Mouse (Mus musculus) G1E-ER4 (cell line): Measurements from ENCODE around the gene Kras. TPM values are rescaled to one million over a fixed set of nuclear protein-coding genes. Genes with fewer than 3 reads are reported as not detected.

ENCODE experiments used
- GATA1 ChIP-seq: IDR thresholded peaks from one replicate; pipeline ENCODE4 v1.8.0; 2012; ENCODE audit warnings: low read length, inconsistent platforms
- polyA plus RNA-seq: library from polyadenylated mRNA; stranded (reverse); fragments of >175 nt; gene quantifications from 2 replicates; pipeline ENCODE4 v1.2.3, GENCODE M21; 2012

Gene Kras
- polyA plus RNA-seq, 1 experiment: 41.4 TPM

DNA sequence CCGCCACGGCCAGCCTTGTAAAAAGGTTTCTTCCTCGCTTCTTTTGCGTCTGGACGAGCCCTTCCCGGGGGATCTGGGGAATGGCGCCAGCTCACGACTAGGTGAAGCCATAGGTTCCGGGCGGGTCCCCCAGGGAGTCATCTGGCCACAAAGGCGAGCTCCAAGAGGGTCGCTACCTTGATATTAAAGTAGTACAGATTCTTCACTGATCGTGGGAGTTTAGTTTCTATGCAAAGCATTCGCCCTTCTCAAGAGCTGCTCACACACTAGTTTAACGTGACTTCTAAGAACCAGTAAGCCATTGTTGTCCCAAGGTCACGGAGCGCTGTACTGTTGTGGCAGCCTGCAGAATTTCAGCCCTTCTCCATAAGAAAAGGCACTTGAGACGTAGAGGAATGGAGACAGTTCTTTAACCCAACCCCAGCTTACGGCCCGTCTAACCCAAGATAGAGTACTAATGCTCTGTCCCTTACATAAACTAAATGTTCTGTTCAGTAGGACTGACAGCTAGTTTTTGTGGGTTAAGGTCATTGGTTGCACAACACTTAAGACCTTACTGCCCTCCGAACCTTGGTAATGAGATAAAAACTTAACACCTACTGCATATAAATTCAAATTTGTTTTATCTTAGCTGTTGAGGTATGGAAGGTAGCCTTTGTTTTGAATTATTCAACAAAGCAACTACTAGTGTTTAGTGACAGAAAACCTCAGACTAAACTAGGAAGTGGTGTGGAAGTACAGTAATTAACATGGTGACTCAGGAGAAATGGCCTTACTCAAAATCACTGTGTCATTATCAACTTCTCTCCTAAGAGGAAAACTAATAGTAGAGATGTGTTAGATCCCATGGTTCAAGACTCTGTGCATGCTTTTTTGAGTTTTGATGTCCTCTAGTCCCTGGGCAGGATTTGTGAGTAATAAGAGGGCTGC is 38.4 kb downstream of the Kras start:
- TF ChIP-seq GATA1: no peak

DNA sequence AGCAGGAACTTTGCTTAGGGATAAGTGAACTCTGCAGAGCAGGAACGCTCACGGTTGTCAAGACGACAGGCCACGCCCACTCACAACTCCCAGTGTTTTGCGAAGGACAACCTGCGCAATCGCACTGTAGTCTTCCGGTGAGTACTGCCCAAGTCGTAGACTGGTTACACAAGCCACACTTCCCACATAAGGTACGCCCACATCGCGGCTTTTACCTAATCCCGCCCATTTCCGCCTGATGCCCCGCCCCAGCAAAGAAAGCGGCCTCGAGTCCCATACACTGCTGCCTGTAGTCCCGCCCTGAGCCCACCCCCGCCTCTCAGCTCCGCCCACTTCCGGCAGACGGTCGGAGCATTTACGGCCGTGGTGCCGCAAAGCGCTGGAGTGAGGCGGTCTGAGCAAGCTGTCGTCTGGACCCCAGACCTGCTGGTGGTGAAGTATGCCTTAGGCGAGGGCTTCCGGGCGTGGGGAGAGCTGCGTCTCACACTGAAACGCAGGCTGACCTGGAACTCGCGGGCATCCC is 39.2 kb downstream of the Kras start, which contains the start of the genes Casc1 and Etfrf1:
Casc1 (minus strand) TSS at position 190 of the 523 bp plus-strand sequence.
Etfrf1 (plus strand) TSS at position 319 of the 523 bp plus-strand sequence.
- no peak for TF ChIP-seq GATA1

DNA sequence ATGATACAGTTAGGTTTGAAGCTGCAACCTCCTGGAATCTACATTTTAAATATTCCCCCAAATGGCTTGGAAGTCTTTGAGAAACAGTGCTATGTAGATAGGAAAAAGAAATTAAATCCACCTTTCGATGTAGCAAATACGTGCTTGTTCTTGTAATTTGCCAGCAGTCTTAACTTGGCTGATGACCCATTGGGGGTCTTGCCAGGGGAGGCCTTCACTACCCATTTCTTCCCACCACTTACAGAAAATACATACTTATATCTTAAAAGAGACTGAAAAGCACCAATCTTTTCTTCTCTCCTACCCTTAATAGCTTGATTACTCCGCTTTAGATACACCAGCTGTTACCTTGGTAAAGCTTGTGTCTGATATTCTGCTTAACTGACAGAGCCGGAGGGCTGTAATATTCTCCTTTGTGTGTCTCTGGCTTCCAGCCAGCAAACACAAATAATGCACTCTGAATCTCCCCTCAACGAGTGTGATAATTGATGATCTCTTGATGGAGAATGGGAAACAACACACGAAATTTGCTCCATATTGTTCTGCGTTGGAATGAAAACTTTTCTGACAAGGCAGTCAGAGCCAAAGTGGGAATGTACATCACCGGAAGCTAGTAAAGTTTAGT is 39.9 kb downstream of the Kras start:
- no peak for TF ChIP-seq GATA1

DNA sequence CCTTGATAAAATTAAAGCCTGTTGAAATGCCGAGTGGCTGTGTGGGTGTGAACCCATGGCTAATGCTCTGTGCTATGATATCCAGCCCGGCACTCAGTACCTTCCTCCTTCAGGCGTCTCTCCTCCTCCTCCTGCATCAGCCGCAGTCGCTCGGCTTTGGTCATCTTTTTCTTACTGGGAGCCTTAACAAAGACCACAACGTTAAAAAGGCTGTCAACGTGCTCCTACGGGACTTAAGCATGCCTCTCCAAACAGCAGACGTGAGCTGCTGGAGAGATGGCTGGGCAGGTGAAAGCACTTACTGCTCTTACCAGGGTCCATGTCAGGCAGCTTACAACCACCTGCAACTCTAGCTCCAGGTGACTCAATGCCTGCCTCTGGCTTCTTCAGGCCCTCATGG is 44.9 kb downstream of the Kras start:
- no peak for TF ChIP-seq GATA1

DNA sequence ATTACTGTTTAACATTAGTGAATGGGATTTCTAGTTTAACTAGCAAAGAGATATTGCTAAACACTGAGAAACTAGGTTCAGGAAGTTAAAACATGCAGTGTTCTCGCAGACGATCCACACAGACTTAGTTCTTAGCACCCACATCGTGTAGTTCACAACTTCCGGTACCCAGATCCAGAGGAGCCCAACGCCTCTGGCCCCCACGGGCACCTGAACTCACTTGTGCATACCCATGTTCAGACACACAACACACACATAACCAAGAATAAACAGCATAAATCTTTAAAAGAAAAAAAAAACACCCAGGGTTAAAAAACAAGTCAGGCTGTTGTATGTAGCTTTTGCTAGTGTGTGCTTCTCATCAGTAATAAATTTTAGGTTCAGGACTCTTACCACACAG is 45.6 kb downstream of the Kras start:
- no peak for TF ChIP-seq GATA1

DNA sequence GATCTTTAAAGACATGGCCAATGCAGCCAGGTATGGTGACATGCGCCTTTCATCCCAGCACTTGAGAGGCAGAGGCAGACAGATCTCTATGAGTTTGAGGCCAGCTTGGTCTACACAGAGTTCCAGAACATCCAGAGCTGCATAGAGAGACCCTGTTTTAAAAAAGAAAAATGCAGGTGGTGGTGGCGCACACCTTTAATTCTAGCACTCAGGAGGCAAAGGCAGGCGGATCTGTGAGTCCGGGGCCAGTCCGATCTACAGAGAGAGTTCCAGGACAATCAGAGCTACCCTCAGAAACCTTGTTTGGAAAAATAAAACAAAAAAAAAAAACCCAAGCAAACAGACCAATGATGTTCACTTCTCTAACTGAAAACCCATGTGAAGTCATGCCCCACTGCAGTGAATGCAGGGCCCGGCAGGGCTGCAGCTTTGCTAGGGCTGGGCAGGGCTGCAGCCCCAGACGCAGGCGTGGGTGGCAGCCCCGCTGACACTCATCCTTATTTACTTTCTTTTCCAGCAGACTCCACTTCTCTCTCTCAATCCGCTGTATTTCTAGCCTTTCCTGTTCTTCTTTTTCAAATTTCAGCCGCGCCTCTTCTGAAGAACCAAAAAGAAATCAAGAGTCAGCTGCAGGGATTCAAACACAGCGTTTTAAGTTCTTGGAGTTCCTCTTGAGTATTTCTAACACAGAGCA is 47.5 kb downstream of the Kras start:
- TF ChIP-seq GATA1: no peak

DNA sequence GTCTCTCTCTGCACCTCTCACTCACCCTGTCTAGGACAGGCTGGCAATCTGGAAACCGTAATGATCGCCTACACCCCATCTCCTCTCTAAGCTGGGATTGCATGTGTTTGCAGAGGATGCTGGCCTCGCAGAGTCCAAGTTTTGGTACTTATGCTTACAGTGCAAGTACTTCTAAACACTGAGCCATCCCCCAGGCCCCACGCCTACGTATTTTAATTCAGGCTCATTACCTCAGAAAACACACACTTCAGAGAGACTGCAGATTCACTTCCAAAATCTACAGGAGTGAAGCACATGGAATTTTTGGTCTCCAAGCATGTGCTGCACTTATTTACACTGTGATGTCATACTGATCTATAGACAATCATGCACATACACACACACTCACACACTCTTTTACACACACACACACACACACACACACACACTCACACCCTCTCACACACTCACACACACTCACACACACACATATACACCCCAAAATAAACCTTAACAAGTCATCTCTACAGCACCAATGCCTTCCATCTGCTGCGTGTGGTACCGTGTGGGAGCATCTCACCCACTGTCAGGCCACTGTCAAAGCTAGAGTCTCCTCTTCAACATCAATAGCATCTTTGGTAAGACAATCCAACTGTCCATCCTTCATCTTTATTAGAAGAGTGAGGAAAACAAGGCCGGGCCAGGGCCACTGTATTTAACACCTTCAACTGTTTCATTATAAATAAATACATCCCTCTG is 51.9 kb downstream of the Kras start:
- TF ChIP-seq GATA1: no peak

DNA sequence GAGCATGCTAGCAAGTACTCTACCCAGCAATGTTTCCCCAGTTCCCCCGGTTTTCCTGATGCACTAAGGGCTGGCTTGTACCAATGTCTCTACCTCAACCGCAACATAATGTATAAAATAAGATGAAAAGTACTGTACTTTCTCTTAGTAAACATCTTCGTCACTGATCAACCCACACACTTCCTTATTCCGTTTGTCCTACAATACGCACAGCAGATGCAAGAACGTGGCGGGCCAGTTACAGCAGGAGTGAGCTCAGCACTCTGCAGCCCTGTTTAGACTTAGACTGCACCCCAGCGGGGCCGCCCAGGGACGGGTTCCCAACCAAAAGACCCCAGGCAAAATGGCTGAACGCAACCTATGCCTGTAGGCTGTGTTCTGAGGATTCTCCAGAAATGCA is 56.6 kb downstream of the Kras start:
- TF ChIP-seq GATA1: no peak

DNA sequence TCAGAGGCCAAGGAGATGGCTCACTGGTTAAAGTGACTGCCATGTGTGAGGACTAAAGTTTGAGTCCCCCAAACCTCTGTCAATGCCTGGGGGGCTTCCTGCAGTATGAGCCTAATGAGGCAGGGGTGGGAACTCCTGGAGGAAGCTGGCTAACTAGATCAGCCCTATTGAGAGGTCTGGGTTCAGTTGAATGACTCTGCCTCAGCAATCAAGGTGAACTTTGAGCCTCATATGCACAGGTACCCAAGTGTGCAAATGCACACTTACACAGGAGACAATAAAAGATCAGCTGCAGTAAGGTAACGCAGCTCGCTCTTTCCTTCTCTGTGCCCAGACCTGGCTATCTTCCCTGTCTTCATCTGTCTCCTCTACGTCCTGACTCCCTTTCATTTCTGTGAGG is 57.0 kb downstream of the Kras start:
- no peak for TF ChIP-seq GATA1

DNA sequence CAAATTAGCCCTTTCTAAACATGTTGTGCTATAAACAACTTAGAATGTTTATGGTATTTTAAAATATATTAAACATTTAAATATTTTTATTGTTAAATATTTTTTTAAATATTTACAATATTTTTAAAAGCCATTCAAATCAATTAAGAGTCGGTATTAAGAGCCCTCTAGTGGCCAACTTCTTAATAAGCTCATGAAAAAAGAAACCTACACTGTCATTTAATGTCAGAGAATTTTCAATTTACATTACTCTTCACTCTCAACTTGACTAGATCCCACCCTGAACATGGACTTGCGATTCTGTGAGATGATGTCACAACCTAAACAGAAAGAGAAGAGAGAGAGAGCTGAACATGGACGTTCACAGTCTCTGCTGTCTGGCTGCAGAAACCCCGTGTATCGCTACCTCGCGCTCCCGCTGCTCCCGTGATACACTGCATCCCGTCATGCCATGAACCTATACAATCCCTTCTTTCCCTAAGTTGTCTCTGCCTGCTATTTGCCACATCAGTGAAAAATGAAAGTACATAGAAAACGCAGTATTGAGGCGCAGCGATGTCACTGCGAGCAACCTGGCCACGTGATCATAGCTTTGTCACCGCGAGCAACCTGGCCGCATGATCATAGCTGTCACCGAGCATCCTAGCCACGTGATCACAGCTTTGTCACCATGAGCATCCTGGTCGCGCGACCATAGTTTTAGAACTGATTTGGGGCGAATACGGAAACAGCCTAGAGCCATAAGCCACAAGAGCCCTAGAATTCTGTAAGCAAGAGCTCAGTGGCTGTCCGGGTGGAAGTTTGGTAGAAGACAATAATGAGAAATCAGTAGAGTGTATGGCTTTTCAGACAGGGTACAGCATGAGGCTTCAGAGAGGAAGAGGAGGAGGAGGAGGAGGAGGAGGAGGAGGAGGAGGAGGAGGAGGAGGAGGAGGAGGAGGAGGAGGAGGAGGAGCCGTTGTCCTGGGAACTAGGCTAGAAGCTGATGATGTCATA is 62.6 kb downstream of the Kras start:
- TF ChIP-seq GATA1: no peak

DNA sequence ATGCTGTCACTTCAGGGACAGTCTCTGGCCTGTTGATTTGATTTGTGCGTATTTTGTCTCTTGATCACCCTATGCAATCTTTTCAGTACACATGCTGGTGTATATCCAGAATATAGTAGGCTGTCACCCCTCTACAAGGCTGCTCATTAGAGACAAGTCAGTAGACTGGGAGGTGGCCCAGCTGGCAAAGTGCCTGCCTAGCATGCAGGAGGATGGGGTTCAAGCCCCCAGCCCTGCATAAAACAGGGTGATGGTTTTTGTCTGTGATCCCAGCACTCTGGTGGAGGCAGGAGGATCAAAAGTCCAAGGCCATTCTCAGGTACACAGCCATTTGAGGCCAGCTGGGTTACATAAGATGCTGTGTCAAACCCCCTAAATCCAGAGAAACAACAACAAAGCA is 63.9 kb downstream of the Kras start:
- TF ChIP-seq GATA1: no peak

DNA sequence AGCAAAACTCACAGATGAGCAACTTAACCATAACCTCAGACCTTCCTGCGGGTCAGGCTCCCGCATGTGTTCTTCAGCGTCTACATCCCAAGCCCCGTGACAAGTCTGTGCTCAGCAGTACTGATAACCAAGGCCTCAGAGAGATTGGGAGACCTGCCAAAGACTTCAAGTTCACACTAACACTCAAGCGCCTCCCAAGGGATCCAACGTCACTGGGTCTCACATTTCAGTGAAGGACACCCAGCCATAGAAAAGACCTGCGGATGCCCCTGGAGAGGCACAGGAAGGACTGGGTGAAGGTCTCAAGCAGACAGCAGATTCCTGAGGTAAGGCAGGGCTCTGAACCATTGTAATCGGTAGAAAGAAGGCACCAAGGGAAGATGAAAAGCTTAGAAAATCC is 68.0 kb downstream of the Kras start:
- no peak for TF ChIP-seq GATA1

DNA sequence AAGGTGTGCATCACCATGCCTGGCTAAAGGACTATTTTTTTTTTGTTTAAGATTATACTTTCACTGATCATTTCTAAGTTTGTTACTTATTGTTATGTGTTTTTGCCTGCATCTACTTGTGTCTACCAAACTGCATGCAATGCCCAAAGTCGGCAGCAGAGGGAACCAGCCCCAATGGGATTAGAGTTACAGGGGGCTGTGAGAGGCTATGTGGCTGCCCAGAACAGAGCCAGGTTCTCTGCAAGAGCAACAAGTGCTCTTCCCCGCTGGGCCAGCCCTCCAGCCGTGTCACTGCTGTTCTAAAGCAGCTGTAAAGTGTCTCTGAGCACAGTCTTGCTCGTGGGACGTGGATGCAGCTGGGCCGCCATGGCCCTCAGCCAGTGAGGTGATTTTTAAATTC is 70.4 kb downstream of the Kras start:
- no peak for TF ChIP-seq GATA1

DNA sequence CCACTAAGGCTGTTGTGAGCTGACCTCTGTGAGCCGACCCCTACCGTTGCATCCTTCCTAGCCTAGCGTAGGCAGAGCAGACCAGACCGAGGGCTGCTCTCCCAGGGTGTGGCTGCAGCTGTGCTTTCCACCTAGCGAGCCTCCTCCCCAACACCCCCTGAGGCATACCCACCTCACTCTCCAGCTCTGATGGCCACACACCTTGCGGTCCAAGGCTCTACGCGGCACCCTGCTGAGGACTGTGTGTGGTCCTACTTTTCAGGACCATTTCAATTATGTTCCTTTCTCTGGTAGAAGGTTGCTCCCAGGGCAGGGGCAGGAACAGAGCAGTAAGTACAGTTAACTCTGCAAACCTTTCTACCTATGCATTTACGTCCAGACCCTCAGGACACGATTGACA is 73.6 kb downstream of the Kras start:
- no peak for TF ChIP-seq GATA1
